Mouse (Mus musculus): ENCODE measurements around the gene Obp2a. TPM values are rescaled to one million over a fixed set of nuclear protein-coding genes. Genes with fewer than 3 reads are reported as not detected.
"Not testable (repeated sequence)": the region's sequence is repeated elsewhere in the genome, so short reads cannot be mapped to it uniquely, and the experiment has no call there.

Gene Obp2a
- total RNA-seq, 2 experiments from 2014 or later: not detected

GRCm38 (mm10) chr2:25709791-25710190 lies 9.9 kb downstream of the Obp2a start:
- DNase-seq: not testable (repeated sequence)

GRCm38 (mm10) chr2:25711641-25712040 lies 11.8 kb downstream of the Obp2a start:
- not testable (repeated sequence) for DNase-seq

GRCm38 (mm10) chr2:25717222-25717621 lies 17.4 kb downstream of the Obp2a start:
- no peak for DNase-seq

- DNase-seq: no peak
Measured at GRCm38 (mm10) chr2:25733199-25733930, 33.5 kb downstream of the Obp2a start.

GRCm38 (mm10) chr2:25736709-25737108 lies 36.9 kb downstream of the Obp2a start, which contains the start of gene Obp2b:
Obp2b (plus strand) TSS chr2:25737009.
- not testable (repeated sequence) for DNase-seq

- no peak for DNase-seq
Measured at GRCm38 (mm10) chr2:25741671-25742070, 41.8 kb downstream of the Obp2a start.

Other genes with a start within 250 kb of the Obp2a start
- gene Clic3, start 243.2 kb upstream of the Obp2a start, total RNA-seq (2021): 1 to 10 TPM; 2.8 to 4.1 TPM
- gene Paxx, start 238.9 kb upstream of the Obp2a start, total RNA-seq (2021): 10 to 100 TPM; 30.5 to 32.8 TPM
- 100 to 1,000 TPM; 117 to 137 TPM for gene Ptgds, start 230.0 kb upstream of the Obp2a start, total RNA-seq (2021)
- gene Lcn12, start 206.1 kb upstream of the Obp2a start, total RNA-seq (2021): not detected
- gene Fbxw5, start 199.3 kb upstream of the Obp2a start, total RNA-seq (2021): 10 to 100 TPM; 93.6 to 98.6 TPM
- under 1 TPM in 1 of 2 experiments, not detected in 1; 0.45 TPM for gene C8g, start 198.3 kb upstream of the Obp2a start, total RNA-seq (2021)
- 10 to 100 TPM; 13.2 to 15.8 TPM for gene Traf2, start 153.1 kb upstream of the Obp2a start, total RNA-seq (2021)
- 100 to 1,000 TPM; 151 to 152 TPM for gene Edf1, start 142.2 kb upstream of the Obp2a start, total RNA-seq (2021)
- 1 to 10 TPM; 1.4 to 2.3 TPM for gene Mamdc4, start 125.2 kb upstream of the Obp2a start, total RNA-seq (2021)
- 100 to 1,000 TPM; 100 to 101 TPM for gene Phpt1, start 124.8 kb upstream of the Obp2a start, total RNA-seq (2021)
- gene Ajm1, start 118.3 kb upstream of the Obp2a start, total RNA-seq (2021): under 1 TPM; 0.14 to 0.41 TPM
- gene Rabl6, start 91.5 kb upstream of the Obp2a start, total RNA-seq (2021): 10 to 100 TPM; 51.4 to 61.5 TPM
- not detected for gene Ccdc183, start 82.4 kb upstream of the Obp2a start, total RNA-seq (2021)
- gene Tmem141, start 78.0 kb upstream of the Obp2a start, total RNA-seq (2021): 10 to 100 TPM; 22.2 to 24.0 TPM
- 1 to 10 TPM; 1.3 to 1.4 TPM for gene Fcna, start 72.0 kb upstream of the Obp2a start, total RNA-seq (2021)
- gene Lcn8, start 46.9 kb upstream of the Obp2a start, total RNA-seq (2021): under 1 TPM; 0.72 to 0.74 TPM
- not detected for gene Lcn5, start 42.1 kb upstream of the Obp2a start, total RNA-seq (2021)
- gene Lcn6, start 23.3 kb upstream of the Obp2a start, total RNA-seq (2021): not detected
- gene Lcn10, start 17.3 kb upstream of the Obp2a start, total RNA-seq (2021): not detected
- gene Bmyc, start 6.7 kb downstream of the Obp2a start, total RNA-seq (2021): 10 to 100 TPM; 13.7 to 17.1 TPM
- gene Obp2b, start 37.0 kb downstream of the Obp2a start, total RNA-seq (2021): not detected
- not detected for gene Lcn3, start 65.5 kb downstream of the Obp2a start, total RNA-seq (2021)
- gene Lcn11, start 77.0 kb downstream of the Obp2a start, total RNA-seq (2021): not detected
- gene Gm13539, start 82.2 kb downstream of the Obp2a start, total RNA-seq (2021): not detected
- gene Glt6d1, start 115.8 kb downstream of the Obp2a start, total RNA-seq (2021): not detected
- not detected for gene Lcn9, start 123.1 kb downstream of the Obp2a start, total RNA-seq (2021)
- gene Sohlh1, start 147.2 kb downstream of the Obp2a start, total RNA-seq (2021): not detected
- under 1 TPM; 0.32 to 0.52 TPM for gene Kcnt1, start 163.7 kb downstream of the Obp2a start, total RNA-seq (2021)